Mouse (Mus musculus): ENCODE measurements around the gene Cdc42bpa. TPM values are rescaled to one million over a fixed set of nuclear protein-coding genes. Genes with fewer than 3 reads are reported as not detected.

Cdc42bpa gene
- polyA plus RNA-seq, 1 experiment, result 24.6 TPM

Other genes starting within 250 kb of the Cdc42bpa start
- gene Kif28, start 215.2 kb upstream of the Cdc42bpa start, polyA plus RNA-seq (2012; ENCODE audit: insufficient read depth, insufficient read length, missing spikeins), result not detected in 2 replicates
- gene Gm10518, start 157.1 kb upstream of the Cdc42bpa start, polyA plus RNA-seq (2012; ENCODE audit: insufficient read depth, insufficient read length, missing spikeins), result not detected in 2 replicates
- 8.3 and 9.4 TPM in 2 replicates for gene Ahctf1, start 156.8 kb upstream of the Cdc42bpa start, polyA plus RNA-seq (2012; ENCODE audit: insufficient read depth, insufficient read length, missing spikeins)
- gene Coq8a, start 239.1 kb downstream of the Cdc42bpa start, polyA plus RNA-seq (2012; ENCODE audit: insufficient read depth, insufficient read length, missing spikeins), result 1,169 and 1,640 TPM in 2 replicates

All from brown adipose tissue, adult 24 weeks (tissue).